Mouse (Mus musculus): ENCODE measurements at regions not wholly inside any gene's neighbourhood (a gene's known extent, or its start where the extent isn't known, plus 50 kb on each side); places are given as distances from the start of the nearest gene placed in this dataset.
A peak's percentile ranks its signal among the peaks of the same experiment; 100 is the strongest.

DNA sequence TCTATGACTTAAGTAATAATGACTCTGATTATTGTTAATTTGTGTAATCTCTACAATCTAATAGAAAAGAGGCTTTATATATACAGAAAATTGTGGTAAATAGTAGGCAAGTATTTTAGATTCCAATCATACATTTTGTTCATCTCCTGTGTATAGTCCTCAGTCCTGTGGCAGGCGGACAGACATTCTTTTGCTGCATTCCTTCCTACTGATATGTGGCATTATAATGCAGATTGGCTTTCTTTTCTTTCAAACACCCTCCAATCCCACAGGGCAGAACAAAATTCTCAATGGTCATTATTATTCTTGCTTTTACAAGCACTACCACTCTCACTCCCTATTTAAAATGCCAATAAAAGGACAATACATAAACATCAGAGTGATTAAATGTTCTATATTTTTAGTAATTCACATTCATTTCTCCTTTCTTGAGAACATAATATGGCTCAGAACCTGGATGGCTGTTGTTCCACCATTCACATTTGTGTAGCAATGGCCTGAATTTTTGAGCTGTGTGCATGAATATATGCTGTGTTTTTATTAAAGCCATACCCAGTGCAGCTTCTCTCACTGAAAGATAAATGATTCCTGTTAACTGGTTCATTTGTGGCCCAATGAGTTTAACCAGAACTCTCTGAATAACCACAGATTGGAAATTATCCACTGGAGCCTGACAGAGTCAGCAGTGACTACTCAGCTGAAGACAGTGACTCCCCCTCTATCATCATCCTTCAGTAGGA is 194.6 kb downstream of the Gm43517 start:
- 30% methylated on average over 1 of the region's 1 CpGs for WGBS
- ATAC-seq (replicated peaks; ENCODE audit: low FRiP score): peak; percentile 51
- Histone ChIP-seq H3K4me2 (ENCODE audit: low read depth, low read length, severe bottlenecking) (no peak overlapping the region), H3K36me3 (ENCODE audit: control insufficient read depth, insufficient read depth, low read length) (no peaks in the 10 kb centered on the region), H3K9me3 (ENCODE audit: control insufficient read depth, low read length) (no peaks in the 10 kb centered on the region), H3K4me1 (replicated peaks; ENCODE audit: control insufficient read depth, insufficient read depth, low read length) (no peaks in the 10 kb centered on the region), H3K27me3 (ENCODE audit: control insufficient read depth, insufficient read depth, low read length) (no peaks in the 10 kb centered on the region), H3K4me3 (ENCODE audit: low read depth, low read length) (no peak overlapping the region), H3K9ac (ENCODE audit: low read length) (no peak overlapping the region), H3K27ac (ENCODE audit: low read depth, low read length) (no peak overlapping the region)
- DNase-seq (ENCODE audit: low spot score): no peak

DNA sequence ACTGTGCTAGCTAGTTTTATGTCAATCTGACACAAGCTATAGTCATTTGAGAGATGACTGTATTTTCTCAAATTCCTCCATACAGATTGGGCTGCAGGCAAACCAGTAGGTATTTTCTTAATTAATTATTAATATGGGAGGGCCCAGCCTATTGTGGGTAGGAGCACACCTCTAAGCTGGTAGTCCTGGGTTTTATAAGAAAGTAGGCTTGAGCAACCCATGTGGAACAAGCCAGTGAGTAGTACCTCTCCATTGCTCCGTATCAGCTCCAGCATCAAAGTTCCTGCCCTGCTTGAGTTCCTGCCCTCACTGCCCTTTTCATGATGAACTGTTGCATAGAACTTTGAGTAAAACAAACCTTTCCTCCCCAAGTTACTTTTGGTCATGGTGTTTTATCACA is 198.9 kb downstream of the Gm43517 start:
- DNase-seq (ENCODE audit: low spot score): no peak
- Histone ChIP-seq H3K4me2 (ENCODE audit: low read depth, low read length, severe bottlenecking) (no peak overlapping the region), H3K27ac (ENCODE audit: low read depth, low read length) (no peak overlapping the region), H3K36me3 (ENCODE audit: control insufficient read depth, insufficient read depth, low read length) (no peaks in the 10 kb centered on the region), H3K9me3 (ENCODE audit: control insufficient read depth, low read length) (no peaks in the 10 kb centered on the region), H3K4me3 (ENCODE audit: low read depth, low read length) (no peak overlapping the region), H3K4me1 (replicated peaks; ENCODE audit: control insufficient read depth, insufficient read depth, low read length) (no peaks in the 10 kb centered on the region), H3K9ac (ENCODE audit: low read length) (no peak overlapping the region), H3K27me3 (ENCODE audit: control insufficient read depth, insufficient read depth, low read length) (no peaks in the 10 kb centered on the region)
- no peak for ATAC-seq (replicated peaks; ENCODE audit: low FRiP score)
- 82% methylated on average over 1 of the region's 1 CpGs for WGBS

DNA sequence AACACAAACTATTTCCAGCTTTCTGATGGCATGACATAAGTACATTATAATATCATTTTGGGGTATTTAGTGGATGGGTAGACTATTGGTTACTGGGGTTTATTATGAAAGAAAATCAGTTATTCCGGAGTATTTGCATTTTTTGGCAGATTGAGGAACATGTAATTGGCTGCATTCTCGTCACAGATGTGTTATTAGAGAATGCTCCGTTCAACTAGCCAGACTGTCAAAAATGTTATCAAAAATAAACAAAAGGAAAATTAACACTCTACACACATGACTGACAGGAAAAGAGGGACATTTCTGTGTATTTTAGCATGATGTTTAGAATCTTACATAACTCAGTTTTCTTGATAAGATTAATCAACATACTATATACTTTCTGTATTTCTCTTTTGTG is 237.3 kb downstream of the Gm43517 start:
- H3K4me3 ChIP-seq (ENCODE audit: low read depth, low read length): no peak overlapping the region
- H3K4me1 ChIP-seq (replicated peaks; ENCODE audit: control insufficient read depth, insufficient read depth, low read length): no peaks in the 10 kb centered on the region
- WGBS: 88% methylated on average over 3 of the region's 3 CpGs
- H3K36me3 ChIP-seq (ENCODE audit: control insufficient read depth, insufficient read depth, low read length): no peaks in the 10 kb centered on the region
- H3K9ac ChIP-seq (ENCODE audit: low read length): no peak overlapping the region
- H3K9me3 ChIP-seq (ENCODE audit: control insufficient read depth, low read length): no peaks in the 10 kb centered on the region
- DNase-seq (ENCODE audit: low spot score) (no peak), ATAC-seq (replicated peaks; ENCODE audit: low FRiP score) (no peak)
- H3K27ac ChIP-seq (ENCODE audit: low read depth, low read length): no peak overlapping the region
- H3K27me3 ChIP-seq (ENCODE audit: control insufficient read depth, insufficient read depth, low read length): no peaks in the 10 kb centered on the region
- H3K4me2 ChIP-seq (ENCODE audit: low read depth, low read length, severe bottlenecking): no peak overlapping the region

DNA sequence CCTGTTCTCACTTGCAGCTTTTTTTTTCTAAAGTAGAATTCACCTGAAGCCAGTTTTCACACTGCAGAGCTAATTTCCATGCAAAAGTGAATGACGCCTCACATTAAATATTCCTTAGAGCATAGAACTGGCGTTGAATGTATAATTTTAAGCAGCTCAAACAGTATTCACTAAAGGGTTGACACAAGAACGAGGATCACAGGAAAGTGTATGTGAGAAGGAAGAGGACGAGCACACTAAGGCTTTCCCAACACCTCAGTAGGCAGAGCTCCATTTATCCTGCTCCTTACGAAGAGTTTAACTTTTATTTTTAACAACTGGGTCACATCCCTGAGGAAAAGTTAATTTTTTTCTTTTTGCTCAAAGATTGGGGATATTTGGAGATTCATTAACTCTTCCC is 242.2 kb downstream of the Gm43517 start:
- 79% methylated on average over 5 of the region's 5 CpGs for WGBS
- Histone ChIP-seq H3K4me2 (ENCODE audit: low read depth, low read length, severe bottlenecking) (no peak overlapping the region), H3K4me3 (ENCODE audit: low read depth, low read length) (no peak overlapping the region), H3K27me3 (ENCODE audit: control insufficient read depth, insufficient read depth, low read length) (no peaks in the 10 kb centered on the region), H3K9ac (ENCODE audit: low read length) (no peak overlapping the region), H3K27ac (ENCODE audit: low read depth, low read length) (no peak overlapping the region), H3K4me1 (replicated peaks; ENCODE audit: control insufficient read depth, insufficient read depth, low read length) (no peaks in the 10 kb centered on the region), H3K9me3 (ENCODE audit: control insufficient read depth, low read length) (no peaks in the 10 kb centered on the region), H3K36me3 (ENCODE audit: control insufficient read depth, insufficient read depth, low read length) (no peaks in the 10 kb centered on the region)
- ATAC-seq (replicated peaks; ENCODE audit: low FRiP score) (no peak), DNase-seq (ENCODE audit: low spot score) (no peak)

DNA sequence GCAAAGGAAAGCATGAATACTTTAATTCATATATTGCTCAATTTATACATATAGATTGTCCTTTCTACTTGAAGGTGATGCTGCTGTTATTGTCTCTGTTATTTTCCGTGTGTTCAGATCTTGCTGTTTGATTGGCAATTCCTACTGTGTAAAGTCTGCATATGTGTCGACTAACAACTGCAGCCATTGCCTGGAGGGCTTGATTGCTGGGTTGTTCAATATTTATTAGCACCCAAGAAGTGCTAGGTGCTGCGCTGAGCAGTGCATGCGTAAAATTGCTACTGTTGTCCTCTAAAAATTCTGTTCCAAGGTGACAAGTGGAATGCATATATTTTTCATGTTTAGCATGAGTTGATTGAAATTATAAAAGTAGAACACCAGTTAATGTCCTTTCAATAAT is 243.0 kb downstream of the Gm43517 start:
- H3K36me3 ChIP-seq (ENCODE audit: control insufficient read depth, insufficient read depth, low read length): no peaks in the 10 kb centered on the region
- no peak for DNase-seq (ENCODE audit: low spot score)
- no peak overlapping the region for H3K27ac ChIP-seq (ENCODE audit: low read depth, low read length)
- 86% methylated on average over 4 of the region's 4 CpGs for WGBS
- no peak overlapping the region for H3K4me2 ChIP-seq (ENCODE audit: low read depth, low read length, severe bottlenecking)
- no peak overlapping the region for H3K9ac ChIP-seq (ENCODE audit: low read length)
- no peaks in the 10 kb centered on the region for H3K9me3 ChIP-seq (ENCODE audit: control insufficient read depth, low read length)
- no peak overlapping the region for H3K4me3 ChIP-seq (ENCODE audit: low read depth, low read length)
- no peaks in the 10 kb centered on the region for H3K4me1 ChIP-seq (replicated peaks; ENCODE audit: control insufficient read depth, insufficient read depth, low read length)
- no peak for ATAC-seq (replicated peaks; ENCODE audit: low FRiP score)
- H3K27me3 ChIP-seq (ENCODE audit: control insufficient read depth, insufficient read depth, low read length): no peaks in the 10 kb centered on the region

DNA sequence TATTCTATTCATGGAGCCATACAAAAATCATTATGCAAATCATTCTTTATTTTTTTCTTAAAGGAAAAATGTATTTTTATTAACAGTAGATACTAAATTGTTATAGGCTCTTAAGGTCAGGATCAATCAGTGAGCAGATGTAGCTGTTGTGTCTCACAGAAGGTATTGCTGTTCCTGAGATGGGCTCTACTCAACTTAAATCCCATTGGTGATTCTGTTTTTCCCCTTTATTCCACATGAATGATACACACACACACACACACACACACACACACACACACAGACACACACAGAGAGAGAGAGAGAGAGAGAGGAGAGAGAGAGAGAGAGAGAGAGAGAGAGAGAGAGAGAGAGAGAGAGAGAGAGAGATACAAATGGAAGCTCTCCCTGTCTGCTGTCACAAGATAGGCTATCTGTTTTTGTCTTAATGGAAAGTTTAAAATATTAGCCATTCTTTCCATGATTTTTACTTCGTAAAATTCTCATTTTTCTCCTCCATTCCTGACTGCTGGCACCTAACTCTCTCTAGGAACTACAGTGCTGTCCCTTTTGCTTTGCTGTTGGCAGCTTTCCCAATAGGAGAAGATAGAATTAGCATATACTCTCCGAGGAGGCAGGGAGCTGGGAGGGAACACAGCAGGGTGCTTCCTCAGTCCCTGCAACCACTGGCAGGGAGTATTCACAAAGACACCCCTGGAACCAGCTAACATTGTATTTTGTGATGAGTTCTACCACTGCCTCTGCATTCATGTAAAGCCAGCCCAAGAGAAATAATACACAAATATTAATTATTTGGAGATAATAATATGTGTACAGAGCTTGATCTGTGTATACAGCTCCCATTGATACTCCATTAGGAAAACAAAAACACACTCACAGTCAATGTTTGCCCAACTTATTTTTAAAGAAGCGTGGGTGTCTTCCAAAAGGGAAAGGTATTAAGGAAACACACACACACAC is 264.4 kb downstream of the Gm43517 start:
- Histone ChIP-seq H3K9ac (ENCODE audit: low read length) (no peak overlapping the region), H3K4me3 (ENCODE audit: low read depth, low read length) (no peak overlapping the region), H3K4me2 (ENCODE audit: low read depth, low read length, severe bottlenecking) (no peak overlapping the region), H3K27me3 (ENCODE audit: control insufficient read depth, insufficient read depth, low read length) (no peaks in the 10 kb centered on the region), H3K27ac (ENCODE audit: low read depth, low read length) (no peak overlapping the region), H3K36me3 (ENCODE audit: control insufficient read depth, insufficient read depth, low read length) (no peaks in the 10 kb centered on the region), H3K4me1 (replicated peaks; ENCODE audit: control insufficient read depth, insufficient read depth, low read length) (no peaks in the 10 kb centered on the region), H3K9me3 (ENCODE audit: control insufficient read depth, low read length) (no peaks in the 10 kb centered on the region)
- WGBS: 33% methylated on average over 3 of the region's 3 CpGs
- ATAC-seq (replicated peaks; ENCODE audit: low FRiP score): peak; percentile 66; the same call in 1 of the 2 replicates
- no peak for DNase-seq (ENCODE audit: low spot score)
